Mouse (Mus musculus) kidney, adult 2 months (tissue): ENCODE results near the gene Plekhg6.

Experiments
- CTCF ChIP-seq: fragments of 200-500 bp; conservative IDR thresholded peaks from 2 replicates; pipeline ENCODE4 v1.5.1; 2011; ENCODE audit warnings: low read depth, mild to moderate bottlenecking, control low read depth, low read length, moderate library complexity, mixed read lengths; ENCODE audit not compliant: insufficient read depth, insufficient read length
- POLR2A ChIP-seq: fragments of 200-500 bp; IDR thresholded peaks from one replicate; pipeline ENCODE4 v1.6.1; 2011; ENCODE audit warnings: low read depth, low read length, control low read depth

DNA sequence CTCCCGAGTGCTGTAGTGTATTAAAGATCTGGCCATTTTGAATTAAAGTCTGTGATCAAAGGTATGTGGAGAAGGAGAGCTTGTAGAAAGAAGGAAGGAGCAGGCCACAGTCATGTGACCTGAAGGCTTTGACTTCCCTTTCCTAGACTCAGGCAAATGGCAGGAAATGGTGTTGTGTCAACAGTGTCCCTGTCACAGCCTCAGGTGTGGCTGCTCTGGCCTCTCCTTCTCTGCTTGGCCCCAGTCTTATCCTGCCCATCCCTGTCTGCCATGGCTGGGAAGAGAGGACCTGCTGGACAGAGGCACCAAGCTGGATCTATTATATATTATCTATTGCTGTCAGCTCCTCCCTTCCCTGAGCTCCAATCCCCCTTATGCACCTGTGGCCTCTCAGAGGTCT is 35.0 kb downstream of the Plekhg6 start:
- TF ChIP-seq CTCF = no peak
- TF ChIP-seq POLR2A = no peak
